Mouse (Mus musculus) skeletal muscle tissue, adult 2 months (tissue): ENCODE measurements around the gene Car5a.

Source experiments
- DNase-seq: peaks from one replicate; pipeline ENCODE4 v3.0.0-alpha.2; 2012; ENCODE audit warnings: low read depth, low spot score

Gene Car5a

DNA sequence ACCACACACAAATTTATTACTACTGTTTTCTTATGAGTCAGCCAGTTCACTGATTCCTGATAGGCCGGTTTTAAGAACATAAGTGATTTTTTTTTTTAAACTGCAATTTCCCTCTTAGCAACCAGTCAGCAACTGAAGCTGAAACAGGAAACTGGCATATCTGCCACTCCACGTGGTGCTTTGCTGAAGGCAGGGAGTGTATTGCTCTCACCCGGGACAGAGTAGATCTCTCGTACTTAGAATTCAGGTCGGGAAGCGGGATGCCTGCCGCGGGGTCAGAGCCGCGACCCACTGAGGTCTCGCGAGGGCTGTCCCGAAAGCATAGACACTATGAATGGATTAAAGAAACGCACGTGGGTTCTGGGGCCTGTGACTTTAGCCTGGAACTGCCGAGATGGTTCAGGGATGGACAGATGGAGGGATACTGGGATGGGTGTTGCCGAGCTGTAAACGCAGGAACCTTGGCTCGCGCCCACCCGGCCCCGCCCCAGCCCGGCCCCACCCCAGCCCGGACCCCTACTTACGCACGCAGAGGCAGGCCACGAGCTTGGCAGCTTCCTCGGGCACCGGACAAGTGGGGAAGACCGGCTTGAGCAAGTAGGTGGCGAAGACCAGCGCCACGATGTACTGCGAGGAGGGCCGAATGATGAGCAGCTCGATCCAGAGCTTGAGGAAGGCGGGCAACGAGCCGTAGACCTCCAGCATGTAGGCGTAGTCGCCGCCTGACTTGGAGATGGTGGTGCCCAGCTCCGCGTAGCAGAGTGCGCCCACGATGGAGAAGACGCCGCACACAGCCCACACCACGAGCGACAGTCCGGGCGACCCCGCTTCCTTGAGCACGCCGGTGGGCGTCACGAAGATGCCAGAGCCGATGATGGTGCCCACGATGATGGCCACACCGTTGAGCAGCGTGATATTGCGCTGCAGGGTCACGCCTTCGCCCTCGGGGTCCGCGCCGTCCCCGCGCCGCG, 37.9 kb downstream of the Car5a start:
- no peak for DNase-seq

DNA sequence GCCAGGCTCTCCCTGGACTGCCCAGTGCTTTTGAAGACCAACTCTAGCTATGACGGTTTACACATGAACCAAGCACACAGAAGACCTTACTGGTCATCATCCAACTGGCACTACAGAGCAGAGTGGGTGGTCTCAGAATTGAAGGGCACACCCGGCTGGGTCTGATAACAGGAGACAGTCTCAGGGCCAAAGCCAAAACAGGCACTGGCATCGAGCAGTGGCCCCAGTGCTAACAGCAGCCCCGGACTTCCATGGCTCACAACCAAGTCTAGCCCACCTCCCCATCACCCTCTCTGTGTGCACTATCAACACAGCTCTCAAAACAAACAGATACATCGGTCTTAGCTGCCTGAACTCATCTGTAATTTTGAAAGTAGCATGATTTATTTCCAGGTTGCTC, 38.8 kb downstream of the Car5a start:
- DNase-seq = no peak

GRCm38 (mm10) chr8:121905420-121905819, 39.3 kb downstream of the Car5a start:
- DNase-seq = no peak

- no peak for DNase-seq
Measured at GRCm38 (mm10) chr8:121904999-121905398, 39.7 kb downstream of the Car5a start.

- no peak for DNase-seq
Measured at GRCm38 (mm10) chr8:121903977-121904376, 40.7 kb downstream of the Car5a start.

DNA sequence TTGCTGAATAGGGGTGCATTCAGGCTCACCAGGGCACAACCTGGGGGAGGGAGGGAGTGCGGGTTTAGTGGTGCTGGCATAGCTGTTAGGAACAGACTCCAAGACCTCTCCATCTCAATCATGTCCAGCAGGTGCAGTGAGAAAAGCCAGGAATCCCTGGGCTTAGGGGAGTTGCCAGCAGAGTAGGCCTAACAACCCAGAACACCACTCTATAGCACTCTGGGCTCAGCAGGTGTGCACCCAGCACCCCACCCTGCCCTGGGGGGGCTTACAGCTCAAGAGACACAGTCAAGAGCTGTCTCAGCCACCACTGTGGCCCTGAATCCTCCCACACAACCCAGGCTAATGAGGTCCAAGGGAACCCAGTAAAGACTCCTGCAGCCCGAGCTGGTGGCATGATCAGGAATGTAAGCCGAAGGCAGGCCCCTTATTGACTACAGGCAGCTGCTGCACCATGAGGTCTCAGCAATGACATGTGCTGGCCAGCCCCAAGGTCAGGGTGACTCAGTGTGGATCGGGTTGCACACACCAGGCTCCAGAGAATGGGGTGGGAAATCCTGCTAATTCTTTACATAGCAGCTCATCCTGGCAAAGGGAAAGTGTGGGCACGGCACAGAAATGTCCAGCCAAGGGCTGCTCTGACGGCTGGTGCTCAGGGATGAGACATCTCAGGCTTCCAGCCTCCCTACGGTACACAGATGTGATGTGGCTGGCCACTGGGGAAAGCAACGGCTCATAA, 43.0 kb downstream of the Car5a start:
- DNase-seq = peak; percentile 57

DNA sequence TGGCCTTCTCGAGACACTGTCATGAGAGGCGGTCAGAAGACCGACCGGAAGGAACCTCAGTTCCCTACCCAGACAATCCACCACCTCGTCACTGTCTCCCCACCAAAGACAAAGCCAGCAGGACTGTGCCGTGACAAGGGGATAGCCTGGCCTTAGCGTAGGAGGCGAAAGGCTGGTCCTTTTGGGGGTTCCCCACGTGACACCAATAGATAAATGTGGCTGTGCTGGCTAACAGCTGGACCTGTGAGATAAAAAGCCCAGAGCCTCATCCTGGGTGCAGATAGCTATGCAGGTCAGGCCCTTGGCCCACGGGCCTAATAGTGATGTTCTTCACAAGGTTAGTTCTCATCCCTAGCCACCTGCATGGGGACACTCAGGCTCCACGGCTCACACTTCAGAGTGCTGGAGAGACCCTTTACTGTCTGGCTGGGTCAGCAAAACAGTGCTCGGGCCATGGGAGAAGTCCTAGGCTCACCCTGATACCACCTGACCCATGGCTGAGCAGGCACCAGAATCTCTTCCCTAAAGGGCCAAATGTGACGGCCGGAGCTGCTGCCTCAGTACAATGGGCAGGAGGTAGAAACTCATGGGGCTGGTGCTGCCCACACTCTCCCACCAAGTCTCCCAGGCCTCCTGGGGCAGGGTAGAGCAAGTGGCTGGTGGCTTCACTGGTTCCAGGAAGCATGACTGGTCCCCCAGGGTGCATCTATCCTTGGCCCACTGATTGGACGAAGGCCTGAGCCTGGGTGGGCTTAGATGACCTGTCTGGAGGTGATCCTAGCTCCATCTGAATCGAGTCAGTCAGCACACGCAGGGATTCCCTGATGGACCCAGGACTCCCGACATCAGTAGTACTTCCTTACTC, 45.3 kb downstream of the Car5a start:
- no peak for DNase-seq

- peak; percentile 87 for DNase-seq
Measured at GRCm38 (mm10) chr8:121898401-121898931, 46.2 kb downstream of the Car5a start.

- DNase-seq = peak; percentile 46
Measured at GRCm38 (mm10) chr8:121897871-121898381, 46.8 kb downstream of the Car5a start.

DNA sequence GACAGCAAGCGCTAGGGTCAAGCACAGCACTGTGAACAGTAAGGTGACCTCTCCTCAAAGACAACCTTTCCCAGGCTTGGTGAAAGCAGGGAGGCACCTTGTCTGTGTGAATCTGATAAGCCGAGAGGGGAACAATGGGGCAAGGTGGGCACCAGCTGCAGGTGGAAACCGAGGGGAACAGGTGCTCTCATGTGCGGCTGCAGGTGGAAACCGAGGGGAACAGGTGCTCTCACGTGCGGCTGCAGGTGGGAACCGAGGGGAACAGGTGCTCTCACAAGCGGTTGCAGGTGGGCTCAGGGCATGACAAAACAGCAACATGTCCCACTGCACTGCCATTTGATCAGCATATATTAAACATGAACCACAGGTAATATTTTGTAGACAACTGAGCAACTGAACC, 47.5 kb downstream of the Car5a start:
- no peak for DNase-seq

DNA sequence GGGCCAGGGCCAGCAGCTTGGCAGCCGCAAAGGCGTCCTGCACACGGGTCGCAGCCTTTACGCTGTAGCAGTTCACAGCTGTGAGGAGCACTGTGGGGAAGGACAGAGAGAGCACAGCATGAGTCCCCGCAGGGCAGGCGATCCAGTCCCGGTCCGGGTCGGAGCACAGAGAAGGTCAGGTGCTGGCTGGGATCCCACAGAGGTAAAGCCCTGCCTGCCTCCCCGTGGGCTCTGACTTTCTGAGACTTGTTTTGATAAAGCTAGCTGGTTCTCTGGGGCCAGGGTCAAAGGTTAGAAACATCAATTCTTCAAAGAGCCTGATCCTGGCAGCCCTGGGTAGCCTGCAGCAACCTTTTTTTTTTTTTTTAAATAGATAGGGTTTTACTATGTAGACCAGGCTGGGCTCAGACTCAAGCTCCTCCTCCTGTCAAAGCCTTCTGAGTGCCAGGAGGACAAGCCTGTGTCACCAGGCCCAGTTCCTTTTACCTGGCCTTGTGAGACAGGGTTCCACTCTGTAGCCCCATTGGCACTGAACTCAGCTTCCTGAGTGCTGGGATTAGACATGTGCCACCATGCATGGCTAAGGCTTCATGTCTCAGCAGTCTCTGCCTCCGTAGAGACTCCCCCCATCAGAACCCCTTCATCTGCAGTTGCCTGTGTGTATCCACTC, 48.1 kb downstream of the Car5a start:
- no peak for DNase-seq

GRCm38 (mm10) chr8:121895910-121896309, 48.8 kb downstream of the Car5a start:
- no peak for DNase-seq

GRCm38 (mm10) chr8:121892875-121893274, 51.8 kb downstream of the Car5a start:
- no peak for DNase-seq

DNA sequence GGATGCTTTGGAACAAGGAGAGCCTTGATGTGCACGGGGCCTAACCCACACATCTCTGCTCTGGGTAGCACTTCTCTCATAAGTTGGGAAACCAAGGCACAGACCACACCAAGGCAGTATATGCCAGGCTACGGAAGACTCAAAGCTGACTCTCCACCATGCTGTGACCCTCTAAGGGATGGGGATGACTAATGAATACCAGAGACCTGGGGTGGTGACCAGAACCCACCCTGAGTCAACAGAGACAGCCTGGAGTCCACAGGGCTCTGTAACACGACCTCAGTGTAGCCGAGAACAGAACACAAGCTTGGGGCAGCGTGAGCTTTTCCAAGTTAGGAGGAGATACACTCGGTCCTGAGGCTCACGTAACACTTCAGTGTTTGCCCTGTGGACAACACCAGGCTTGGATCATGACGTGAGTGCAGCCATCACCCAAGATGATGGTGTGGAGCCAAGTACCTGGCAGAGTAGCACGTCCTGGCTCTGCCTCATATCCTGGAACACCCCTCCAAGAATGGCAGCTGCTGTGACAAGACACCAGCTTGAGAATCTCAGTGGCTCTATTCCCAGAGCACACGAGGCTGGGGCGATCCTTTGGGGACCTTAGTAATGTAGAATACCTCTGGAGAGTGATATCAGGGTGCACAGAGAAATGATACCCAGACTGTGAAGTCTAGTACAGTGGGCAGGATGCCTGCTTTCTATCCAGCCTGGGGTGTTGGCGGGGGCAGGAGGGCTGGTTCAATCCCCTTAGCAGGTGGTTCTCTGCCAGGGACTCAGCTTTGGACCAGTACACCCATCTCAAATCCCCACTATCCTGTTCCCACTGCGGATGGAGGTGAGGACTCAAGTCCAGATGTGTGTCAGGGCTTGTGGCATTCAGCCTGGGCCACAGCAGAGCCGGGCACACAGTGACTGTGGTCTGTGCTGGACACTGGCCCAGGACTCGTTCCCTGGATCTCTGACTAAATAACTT, 54.6 kb downstream of the Car5a start:
- peak; percentile 91 for DNase-seq

GRCm38 (mm10) chr8:121889317-121889716, 55.4 kb downstream of the Car5a start:
- DNase-seq = no peak

- no peak for DNase-seq
Measured at GRCm38 (mm10) chr8:121887547-121887946, 57.2 kb downstream of the Car5a start.

GRCm38 (mm10) chr8:121885433-121885832, 59.3 kb downstream of the Car5a start:
- DNase-seq = no peak

DNA sequence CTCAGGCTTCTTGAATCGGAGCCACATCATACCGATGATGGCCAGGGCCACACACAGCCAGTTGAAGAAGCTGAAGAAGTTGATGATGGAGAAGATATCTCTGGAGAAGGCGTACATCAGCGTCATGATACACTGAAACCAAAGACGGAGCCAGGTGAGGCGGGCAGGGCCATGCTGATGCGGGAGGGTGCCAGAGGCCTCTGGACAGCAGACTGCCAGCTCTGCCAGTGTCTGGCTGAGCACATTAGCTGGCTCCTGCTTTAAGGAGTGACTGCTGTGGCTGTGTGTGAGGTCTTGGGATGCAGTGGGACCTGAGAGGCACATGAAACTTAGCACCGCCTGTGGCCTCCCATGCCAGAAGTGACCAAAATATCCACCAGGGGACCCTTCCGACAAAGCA, 59.7 kb downstream of the Car5a start:
- no peak for DNase-seq

- no peak for DNase-seq
Measured at GRCm38 (mm10) chr8:121884181-121884580, 60.5 kb downstream of the Car5a start.
